Mouse (Mus musculus) neural tube, embryonic 12.5 days (tissue): ENCODE data around the gene Gm12394. TPM values are rescaled to one million over a fixed set of nuclear protein-coding genes. Genes with fewer than 3 reads are reported as not detected.
"Not testable (repeated sequence)": the region's sequence is repeated elsewhere in the genome, so short reads cannot be mapped to it uniquely, and the experiment has no call there.

Experiments
- ATAC-seq: fragments of 200-750 bp; cut with Nextera tagmentation; 2 replicates; pipeline ENCODE4 v1.8.0; 2017; ENCODE audit warnings: low read depth, mild to moderate bottlenecking, moderate TSS enrichment, moderate library complexity; ENCODE audit not compliant: low FRiP score
- H3K27ac ChIP-seq: fragments of 300-500 bp; sonication (generic); 2 replicates; pipeline ENCODE4 v1.5.1; 2016
- H3K27me3 ChIP-seq: fragments of 300-500 bp; sonication (generic); replicated peaks from 2 replicates; pipeline ENCODE4 v1.6.1; 2016; ENCODE audit warnings: mild to moderate bottlenecking
- H3K36me3 ChIP-seq: fragments of 300-500 bp; sonication (generic); 2 replicates; pipeline ENCODE4 v1.6.1; 2016; ENCODE audit warnings: mild to moderate bottlenecking
- H3K4me1 ChIP-seq: fragments of 300-500 bp; sonication (generic); 2 replicates; pipeline ENCODE4 v1.6.1; 2016
- H3K4me2 ChIP-seq: fragments of 300-500 bp; sonication (generic); replicated peaks from 2 replicates; pipeline ENCODE4 v1.6.1; 2016; ENCODE audit warnings: mild to moderate bottlenecking
- H3K4me3 ChIP-seq: fragments of 300-500 bp; sonication (generic); 2 replicates; pipeline ENCODE4 v1.5.1; 2016
- H3K9ac ChIP-seq: fragments of 300-500 bp; sonication (generic); 2 replicates; pipeline ENCODE4 v1.6.1; 2016; ENCODE audit warnings: mild to moderate bottlenecking
- H3K9me3 ChIP-seq: fragments of 300-500 bp; sonication (generic); 2 replicates; pipeline ENCODE4 v1.6.1; 2016; ENCODE audit warnings: mild to moderate bottlenecking
- WGBS: fragments of 180-500 bp; shearing (Covaris S2); methylation state at CpG from one replicate; pipeline ENCODE4 v1.1.7; 2016; 5-methylcytosine and 5-hydroxymethylcytosine counted together
- polyA plus RNA-seq: library from polyadenylated mRNA; unstranded; fragments of >200 nt; fragmentation: Nextera tagmentation; extraction: Ambion mirVana; gene quantifications from 2 replicates; pipeline ENCODE4 v1.2.1, GENCODE M21; 2016

Gene Gm12394
- polyA plus RNA-seq, 1 experiment from 2014 or later: 0.82 TPM

DNA sequence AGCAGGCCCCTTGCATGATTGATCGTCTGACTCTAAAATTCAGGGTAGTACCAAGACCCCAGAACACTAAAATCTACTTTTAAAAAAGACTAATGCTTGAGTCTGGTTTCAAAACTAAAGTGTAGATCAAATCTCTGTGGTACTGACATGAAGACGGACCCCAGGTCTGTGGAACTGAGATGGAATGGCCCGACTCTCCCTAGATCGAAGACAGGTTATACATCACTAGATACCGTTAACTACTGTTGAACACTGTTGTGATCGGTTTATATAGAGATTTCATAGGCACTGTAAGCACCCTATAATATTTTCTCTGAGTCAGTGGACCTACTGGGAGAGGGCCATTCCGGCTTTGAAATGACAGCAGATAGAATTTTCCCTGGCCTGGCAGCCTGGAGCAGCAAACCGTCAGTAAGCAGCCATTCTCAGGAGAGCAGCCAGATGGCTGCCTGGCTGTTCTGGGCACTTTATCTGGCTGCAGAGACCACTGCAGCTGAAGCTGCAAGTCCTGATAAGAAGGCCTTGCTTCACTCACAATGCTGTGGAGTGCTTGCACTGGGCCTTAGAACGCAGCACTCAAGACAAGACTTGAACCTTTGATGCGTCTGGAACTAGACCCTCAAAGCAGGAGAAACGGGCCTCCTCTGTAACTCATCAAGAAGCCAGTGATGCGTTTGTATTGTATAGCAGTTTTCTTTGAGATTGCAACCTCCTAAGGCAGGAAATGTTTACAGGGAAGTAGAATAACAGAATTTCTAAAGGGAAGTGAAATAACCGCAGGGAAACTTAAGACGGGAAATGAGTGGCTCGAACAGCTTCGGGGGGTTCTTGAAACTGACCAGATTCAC is 23.5 kb upstream of the Gm12394 start:
- Histone ChIP-seq H3K27me3 (no peaks in the 10 kb centered on the region), H3K36me3 (no peaks in the 10 kb centered on the region), H3K9me3 (no peaks in the 10 kb centered on the region), H3K4me3 (no peak overlapping the region), H3K9ac (no peak overlapping the region), H3K4me1 (no peaks in the 10 kb centered on the region), H3K27ac (no peak overlapping the region), H3K4me2 (no peak overlapping the region)
- WGBS: 88% methylated on average over 16 of the region's 16 CpGs
- ATAC-seq: no peak

DNA sequence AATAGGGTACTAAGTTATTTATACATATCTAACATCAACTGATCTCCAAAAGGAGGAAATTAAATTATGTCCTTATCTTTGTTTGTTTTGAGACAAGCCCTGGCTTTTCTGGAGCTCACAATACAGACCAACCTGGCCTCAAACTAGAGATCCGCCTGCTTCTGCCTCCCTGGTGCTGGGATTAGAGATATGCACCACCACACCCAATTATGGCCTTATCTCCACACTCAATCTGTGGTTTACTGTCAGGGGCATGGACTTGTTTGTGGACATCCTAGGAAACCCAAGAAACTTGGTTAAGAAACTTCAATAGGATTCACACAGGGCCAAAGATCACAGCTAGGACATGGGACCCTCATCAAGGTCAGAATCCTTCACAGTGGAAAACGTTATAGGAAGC is 21.1 kb upstream of the Gm12394 start:
- no peaks in the 10 kb centered on the region for H3K27me3 ChIP-seq
- H3K36me3 ChIP-seq: no peaks in the 10 kb centered on the region
- H3K27ac ChIP-seq: no peak overlapping the region
- no peaks in the 10 kb centered on the region for H3K9me3 ChIP-seq
- H3K4me1 ChIP-seq: no peaks in the 10 kb centered on the region
- 84% methylated on average over 2 of the region's 2 CpGs for WGBS
- H3K4me2 ChIP-seq: no peak overlapping the region
- no peak overlapping the region for H3K4me3 ChIP-seq
- no peak overlapping the region for H3K9ac ChIP-seq
- ATAC-seq: no peak

GRCm38 (mm10) chr4:42876586-42877291 is 20.2 kb upstream of the Gm12394 start:
- 38% methylated on average over 5 of the region's 5 CpGs for WGBS
- Histone ChIP-seq H3K4me2 (no peak overlapping the region), H3K27ac (no peak overlapping the region), H3K36me3 (no peaks in the 10 kb centered on the region), H3K4me1 (no peaks in the 10 kb centered on the region), H3K9me3 (no peaks in the 10 kb centered on the region), H3K9ac (no peak overlapping the region), H3K27me3 (no peaks in the 10 kb centered on the region), H3K4me3 (no peak overlapping the region)
- peak; percentile 63; the same call in 1 of the 2 replicates for ATAC-seq

- H3K36me3 ChIP-seq: no peaks in the 10 kb centered on the region
- WGBS: 90% methylated on average over 7 of the region's 7 CpGs
- no peaks in the 10 kb centered on the region for H3K9me3 ChIP-seq
- H3K27ac ChIP-seq: no peak within 1 kb of the TSS
- no peak within 1 kb of the TSS for H3K4me3 ChIP-seq
- no peak within 1 kb of the TSS for H3K9ac ChIP-seq
- ATAC-seq: no peak
- no peaks in the 10 kb centered on the region for H3K27me3 ChIP-seq
- H3K4me2 ChIP-seq: no peak within 1 kb of the TSS
- no peaks in the 10 kb centered on the region for H3K4me1 ChIP-seq
These were observed 17.6 kb upstream of the Gm12394 start, which contains the start of gene Fam205c for GRCm38 (mm10) chr4:42874134-42874533. Gene Fam205c (minus strand): TSS chr4:42874234.

DNA sequence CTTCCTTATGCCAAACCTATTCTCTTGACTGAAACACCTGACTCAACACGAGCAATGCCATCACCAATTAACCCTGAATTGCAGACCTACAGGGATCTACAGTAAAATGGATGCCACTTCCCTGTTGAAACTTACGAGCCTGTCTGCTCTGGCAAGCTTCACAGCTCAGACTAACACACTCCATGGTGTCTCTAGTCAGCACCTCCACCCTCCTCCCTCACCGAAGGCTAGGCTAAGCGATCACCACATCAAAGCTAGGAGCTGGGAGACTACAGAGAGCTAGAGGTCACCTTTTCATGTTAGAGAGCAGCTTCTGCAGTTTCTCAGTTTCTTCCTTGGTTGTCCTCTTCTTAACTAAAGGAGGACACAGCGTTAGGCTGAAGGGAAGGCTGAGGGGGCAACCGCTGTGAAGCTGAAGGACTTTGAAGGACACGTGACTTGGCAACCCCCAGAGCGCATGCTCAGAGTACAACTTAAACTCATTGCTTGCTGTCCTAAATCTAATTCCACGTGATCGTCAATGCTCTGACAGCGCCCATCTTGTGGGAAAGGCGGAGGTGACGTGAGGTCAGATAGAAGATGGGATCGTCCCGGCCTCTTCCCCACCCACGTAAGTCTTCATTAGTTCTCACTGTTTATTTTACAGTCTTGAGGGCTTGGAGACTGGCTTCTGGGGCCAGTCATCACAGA is 16.3 kb upstream of the Gm12394 start:
- no peak for ATAC-seq
- Histone ChIP-seq H3K4me2 (no peak overlapping the region), H3K4me1 (no peaks in the 10 kb centered on the region), H3K9ac (no peak overlapping the region), H3K36me3 (no peaks in the 10 kb centered on the region), H3K9me3 (no peaks in the 10 kb centered on the region), H3K4me3 (no peak overlapping the region), H3K27ac (no peak overlapping the region), H3K27me3 (no peaks in the 10 kb centered on the region)
- 87% methylated on average over 16 of the region's 16 CpGs for WGBS

DNA sequence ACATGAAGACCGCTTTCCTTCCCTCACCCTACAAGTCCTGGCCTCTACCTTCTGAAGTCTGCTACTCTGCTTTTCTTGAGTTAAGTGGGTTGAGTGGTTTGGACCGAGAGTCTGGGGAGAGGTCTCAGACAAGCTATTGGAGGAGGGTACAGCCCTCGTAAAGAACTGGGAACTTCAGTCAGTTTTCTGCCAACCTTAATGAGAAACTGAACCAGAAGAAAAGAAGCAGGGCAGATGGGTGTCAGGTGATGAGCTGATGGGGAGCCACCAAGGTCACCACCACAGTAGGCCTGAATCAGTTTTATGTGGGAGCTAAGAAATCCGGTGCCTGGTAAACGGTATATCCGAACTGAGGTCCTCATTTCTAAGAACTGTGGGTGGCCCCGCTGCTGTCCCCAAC is 15.6 kb upstream of the Gm12394 start:
- Histone ChIP-seq H3K4me2 (no peak overlapping the region), H3K36me3 (no peaks in the 10 kb centered on the region), H3K27ac (no peak overlapping the region), H3K9ac (no peak overlapping the region), H3K27me3 (no peaks in the 10 kb centered on the region), H3K4me3 (no peak overlapping the region), H3K4me1 (no peaks in the 10 kb centered on the region), H3K9me3 (no peaks in the 10 kb centered on the region)
- WGBS: 97% methylated on average over 7 of the region's 7 CpGs
- no peak for ATAC-seq

GRCm38 (mm10) chr4:42870748-42871147 is 14.2 kb upstream of the Gm12394 start:
- no peak overlapping the region for H3K27ac ChIP-seq
- WGBS: 85% methylated on average over 5 of the region's 5 CpGs
- ATAC-seq: no peak
- no peak overlapping the region for H3K4me3 ChIP-seq
- no peak overlapping the region for H3K4me2 ChIP-seq
- H3K36me3 ChIP-seq: no peaks in the 10 kb centered on the region
- no peaks in the 10 kb centered on the region for H3K4me1 ChIP-seq
- no peaks in the 10 kb centered on the region for H3K9me3 ChIP-seq
- no peaks in the 10 kb centered on the region for H3K27me3 ChIP-seq
- no peak overlapping the region for H3K9ac ChIP-seq

DNA sequence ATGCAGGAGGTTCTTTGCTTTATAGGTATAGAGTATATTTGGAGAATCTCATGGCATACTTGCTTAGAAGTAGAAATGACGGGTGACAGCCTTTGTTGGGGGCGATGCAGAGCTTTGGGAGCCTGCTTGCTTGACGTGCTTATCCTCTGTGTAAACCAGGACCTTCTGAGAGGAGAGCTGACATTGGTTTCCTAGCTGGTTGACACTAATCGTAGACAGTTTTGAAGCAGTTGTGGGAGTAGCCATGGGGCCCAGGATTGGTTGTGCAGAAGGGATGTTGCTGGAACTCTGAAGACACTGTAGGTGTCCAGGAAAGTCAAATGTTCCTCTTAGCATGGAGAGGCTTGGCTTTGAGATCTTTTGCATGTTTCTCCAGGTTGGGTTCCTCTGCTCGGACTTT is 11.6 kb upstream of the Gm12394 start:
- H3K27ac ChIP-seq: no peak overlapping the region

GRCm38 (mm10) chr4:42867390-42867789 is 10.8 kb upstream of the Gm12394 start:
- no peaks in the 10 kb centered on the region for H3K36me3 ChIP-seq
- no peaks in the 10 kb centered on the region for H3K27me3 ChIP-seq
- H3K27ac ChIP-seq: no peak overlapping the region
- no peak overlapping the region for H3K4me3 ChIP-seq
- ATAC-seq: no peak
- H3K9ac ChIP-seq: no peak overlapping the region
- H3K9me3 ChIP-seq: no peaks in the 10 kb centered on the region
- WGBS: 88% methylated on average over 3 of the region's 3 CpGs
- no peaks in the 10 kb centered on the region for H3K4me1 ChIP-seq
- H3K4me2 ChIP-seq: no peak overlapping the region

More for the DNA sequence above, 11.6 kb upstream of the Gm12394 start:
- WGBS: 92% methylated on average over 5 of the region's 5 CpGs
- Histone ChIP-seq H3K27me3 (no peaks in the 10 kb centered on the region), H3K4me1 (no peaks in the 10 kb centered on the region), H3K36me3 (no peaks in the 10 kb centered on the region), H3K4me3 (no peak overlapping the region), H3K9me3 (no peaks in the 10 kb centered on the region), H3K4me2 (no peak overlapping the region), H3K9ac (no peak overlapping the region)
- ATAC-seq: no peak

DNA sequence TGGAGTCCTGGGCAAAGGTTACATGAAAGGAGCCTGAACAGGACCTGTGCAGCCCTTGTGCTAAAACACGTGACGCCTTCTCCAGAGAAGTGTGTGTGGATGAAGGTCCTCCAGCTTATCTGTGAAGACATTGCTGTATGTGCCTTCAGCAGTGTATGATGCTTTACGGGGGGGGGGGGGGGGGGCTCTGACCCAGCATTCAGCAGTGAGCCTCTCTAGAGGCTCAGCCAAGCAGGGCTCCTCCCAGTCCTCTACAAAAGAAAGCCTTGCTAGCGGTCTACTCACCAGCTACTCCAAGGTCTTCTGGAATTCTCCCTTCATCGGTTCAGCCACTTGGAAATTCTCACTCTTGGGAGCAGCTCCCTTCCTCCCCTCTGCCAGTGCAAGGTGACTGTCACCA is 6.9 kb upstream of the Gm12394 start:
- not testable (repeated sequence) for H3K4me2 ChIP-seq, H3K4me1 ChIP-seq, H3K4me3 ChIP-seq, H3K36me3 ChIP-seq, H3K9ac ChIP-seq, H3K27me3 ChIP-seq, H3K27ac ChIP-seq, ATAC-seq, H3K9me3 ChIP-seq
- WGBS: 86% methylated on average over 4 of the region's 5 CpGs

GRCm38 (mm10) chr4:42860483-42860882 is 3.9 kb upstream of the Gm12394 start:
- not testable (repeated sequence) for H3K9me3 ChIP-seq, H3K4me1 ChIP-seq, ATAC-seq, H3K27ac ChIP-seq, H3K9ac ChIP-seq, H3K4me3 ChIP-seq, H3K4me2 ChIP-seq, H3K27me3 ChIP-seq, H3K36me3 ChIP-seq
- WGBS: 84% methylated on average over 9 of the region's 9 CpGs

DNA sequence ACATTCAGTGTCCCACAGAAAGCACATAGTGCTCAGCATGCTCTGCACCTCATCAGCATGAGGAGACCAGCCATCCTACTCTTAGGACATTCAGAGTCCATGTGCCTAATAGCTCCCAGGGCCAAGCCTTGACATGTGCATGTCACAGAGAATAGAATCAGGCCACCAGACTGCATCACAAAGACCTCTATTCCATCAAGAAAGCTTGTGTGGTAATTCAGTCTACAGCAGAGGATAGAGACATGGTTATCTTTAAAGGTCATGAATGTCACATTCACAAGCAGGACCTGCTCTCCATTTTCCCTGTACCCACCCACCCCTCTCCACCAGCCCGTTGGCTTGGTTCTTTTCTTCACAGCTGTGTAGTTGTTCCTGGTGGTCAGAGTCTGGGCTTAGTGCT is 2.8 kb downstream of the Gm12394 start, which contains the start of gene Fam205a1:
Fam205a1 (minus strand) TSS at position 101 of the 400 bp plus-strand sequence.
- not testable (repeated sequence) for H3K36me3 ChIP-seq, H3K4me2 ChIP-seq, H3K4me1 ChIP-seq, H3K27ac ChIP-seq, H3K27me3 ChIP-seq, H3K9me3 ChIP-seq, ATAC-seq, H3K4me3 ChIP-seq, H3K9ac ChIP-seq
- WGBS: 75% methylated on average over 1 of the region's 1 CpGs
